Mouse (Mus musculus): Measurements from ENCODE around the gene Sh3pxd2a. TPM values are rescaled to one million over a fixed set of nuclear protein-coding genes. Genes with fewer than 3 reads are reported as not detected.

Sh3pxd2a gene
- polyA plus RNA-seq (2015; fragmentation: Nextera tagmentation; extraction: Ambion mirVana), result 5.5 and 6.4 TPM in 2 replicates

GRCm38 (mm10) chr19:47464304-47465241 lies at the start of gene Sh3pxd2a:
TSS of gene Sh3pxd2a (minus strand) at chr19:47464401.
- H3K9me3 ChIP-seq (replicated peaks), result no peaks in the 10 kb centered on the region
- H3K9ac ChIP-seq, result peak within 1 kb of the TSS; percentile 80
- no peaks in the 10 kb centered on the region for H3K27me3 ChIP-seq
- H3K36me3 ChIP-seq, result no peaks in the 10 kb centered on the region; the same call in 1 of the 2 replicates
- H3K27ac ChIP-seq, result peak within 1 kb of the TSS; percentile 94
- under 1% methylated on average over 52 of the region's 70 CpGs for WGBS
- H3K4me2 ChIP-seq, result peak within 1 kb of the TSS; percentile 87
- peak within 1 kb of the TSS; percentile 81 for H3K4me3 ChIP-seq (replicated peaks)
- H3K4me1 ChIP-seq, result peaks cover 53% of the 10 kb centered on the region
- peak; percentile 93 for ATAC-seq (replicated peaks; ENCODE audit: low FRiP score)

DNA sequence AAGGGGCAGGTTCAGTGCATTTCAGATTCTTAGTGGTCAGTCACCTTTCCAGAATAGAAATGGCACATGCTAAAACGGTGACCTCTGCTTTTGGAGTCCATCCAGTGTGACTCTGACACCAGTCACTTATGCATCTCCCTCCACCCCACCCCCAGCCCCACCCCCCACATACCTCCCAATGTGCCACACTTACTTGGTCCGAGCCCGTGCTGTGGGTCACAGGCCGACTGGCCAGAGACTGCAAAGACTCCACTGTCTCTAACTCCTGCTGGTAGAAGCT lies 49.4 kb upstream of the Sh3pxd2a start:
- WGBS, result 63% methylated on average over 4 of the region's 4 CpGs
- Histone ChIP-seq H3K4me1 (peaks cover 61% of the 10 kb centered on the region), H3K4me2 (no peak overlapping the region), H3K9ac (no peak overlapping the region), H3K9me3 (replicated peaks) (no peaks in the 10 kb centered on the region), H3K36me3 (peaks cover 39% of the 10 kb centered on the region), H3K27ac (no peak overlapping the region), H3K4me3 (replicated peaks) (no peak overlapping the region), H3K27me3 (no peaks in the 10 kb centered on the region)
- ATAC-seq (replicated peaks; ENCODE audit: low FRiP score), result no peak

DNA sequence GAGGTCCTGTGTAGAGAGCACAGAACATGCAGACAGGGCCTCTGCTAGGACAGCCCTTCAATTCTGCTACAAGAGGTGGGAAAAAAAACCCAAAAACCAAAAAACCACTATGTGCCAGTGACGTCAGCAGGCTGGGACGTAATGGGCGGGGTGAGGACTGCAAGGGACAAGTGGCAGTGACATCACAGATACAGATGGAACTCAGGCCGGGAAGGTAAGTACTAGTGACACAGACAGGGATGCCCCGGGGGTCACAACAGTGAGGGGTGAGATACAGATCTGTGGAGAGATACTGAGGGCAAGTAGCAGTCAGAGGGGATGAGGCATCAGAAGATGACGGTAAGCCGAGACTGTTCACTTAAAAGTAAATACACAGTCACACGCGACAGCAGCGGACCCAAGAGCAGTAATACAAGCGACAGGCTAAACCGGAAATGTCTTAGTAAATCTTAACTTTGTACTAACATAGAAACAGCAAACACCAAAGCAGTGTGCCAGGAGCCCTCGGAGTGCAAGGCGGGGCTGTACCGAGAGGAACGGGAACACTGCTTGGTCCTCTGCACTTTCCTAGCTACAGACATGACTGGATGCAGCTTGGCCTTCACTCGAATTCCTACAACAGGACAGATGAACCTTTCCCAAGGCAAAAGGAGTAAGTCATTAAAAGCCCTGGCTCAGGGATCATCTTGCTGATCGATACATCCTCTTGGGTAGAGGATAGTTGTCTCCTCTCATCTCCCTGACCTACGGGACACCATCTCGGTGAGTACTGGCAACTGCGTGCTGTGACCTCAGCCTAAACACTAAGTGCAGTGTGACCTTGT lies 48.8 kb upstream of the Sh3pxd2a start:
- Histone ChIP-seq H3K27ac (peak overlapping the region; percentile 93; the same call in 1 of the 2 replicates), H3K36me3 (peaks cover 39% of the 10 kb centered on the region), H3K9ac (no peak overlapping the region), H3K4me1 (peaks cover 66% of the 10 kb centered on the region), H3K9me3 (replicated peaks) (no peaks in the 10 kb centered on the region), H3K4me2 (no peak overlapping the region), H3K4me3 (replicated peaks) (no peak overlapping the region), H3K27me3 (no peaks in the 10 kb centered on the region)
- no peak for ATAC-seq (replicated peaks; ENCODE audit: low FRiP score)
- 55% methylated on average over 21 of the region's 21 CpGs for WGBS

GRCm38 (mm10) chr19:47511958-47512357 lies 47.8 kb upstream of the Sh3pxd2a start:
- 31% methylated on average over 6 of the region's 6 CpGs for WGBS
- ATAC-seq (replicated peaks; ENCODE audit: low FRiP score), result no peak
- Histone ChIP-seq H3K9me3 (replicated peaks) (no peaks in the 10 kb centered on the region), H3K4me3 (replicated peaks) (no peak overlapping the region), H3K4me2 (peak overlapping the region; percentile 9; the same call in 1 of the 2 replicates), H3K27ac (peak overlapping the region; percentile 93), H3K27me3 (no peaks in the 10 kb centered on the region), H3K36me3 (peaks cover 36% of the 10 kb centered on the region), H3K9ac (no peak overlapping the region), H3K4me1 (peaks cover 74% of the 10 kb centered on the region)

DNA sequence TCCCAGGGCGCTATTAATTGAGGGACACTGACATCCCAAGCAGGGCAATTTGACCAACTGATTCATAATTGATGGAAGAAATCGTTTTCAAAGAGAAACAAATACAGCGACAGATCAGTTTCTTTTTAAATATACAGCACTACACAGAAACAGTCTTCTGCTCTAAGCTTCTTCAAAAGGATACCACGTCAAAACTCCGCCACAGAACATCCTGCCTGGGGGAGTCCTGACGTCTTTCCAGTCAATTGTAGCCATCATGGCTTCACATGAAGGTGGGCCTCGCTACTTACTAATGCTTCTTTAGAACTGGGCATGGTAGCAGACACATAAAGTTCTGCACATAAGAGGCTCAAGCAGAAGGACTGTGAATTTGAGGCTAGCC lies 47.1 kb upstream of the Sh3pxd2a start:
- Histone ChIP-seq H3K9ac (no peak overlapping the region), H3K4me2 (peak overlapping the region; percentile 32; the same call in 1 of the 2 replicates), H3K27me3 (no peaks in the 10 kb centered on the region), H3K36me3 (peaks cover 31% of the 10 kb centered on the region), H3K27ac (peak overlapping the region; percentile 93), H3K4me1 (peaks cover 74% of the 10 kb centered on the region), H3K9me3 (replicated peaks) (no peaks in the 10 kb centered on the region), H3K4me3 (replicated peaks) (no peak overlapping the region)
- no peak for ATAC-seq (replicated peaks; ENCODE audit: low FRiP score)
- WGBS, result 50% methylated on average over 7 of the region's 7 CpGs

DNA sequence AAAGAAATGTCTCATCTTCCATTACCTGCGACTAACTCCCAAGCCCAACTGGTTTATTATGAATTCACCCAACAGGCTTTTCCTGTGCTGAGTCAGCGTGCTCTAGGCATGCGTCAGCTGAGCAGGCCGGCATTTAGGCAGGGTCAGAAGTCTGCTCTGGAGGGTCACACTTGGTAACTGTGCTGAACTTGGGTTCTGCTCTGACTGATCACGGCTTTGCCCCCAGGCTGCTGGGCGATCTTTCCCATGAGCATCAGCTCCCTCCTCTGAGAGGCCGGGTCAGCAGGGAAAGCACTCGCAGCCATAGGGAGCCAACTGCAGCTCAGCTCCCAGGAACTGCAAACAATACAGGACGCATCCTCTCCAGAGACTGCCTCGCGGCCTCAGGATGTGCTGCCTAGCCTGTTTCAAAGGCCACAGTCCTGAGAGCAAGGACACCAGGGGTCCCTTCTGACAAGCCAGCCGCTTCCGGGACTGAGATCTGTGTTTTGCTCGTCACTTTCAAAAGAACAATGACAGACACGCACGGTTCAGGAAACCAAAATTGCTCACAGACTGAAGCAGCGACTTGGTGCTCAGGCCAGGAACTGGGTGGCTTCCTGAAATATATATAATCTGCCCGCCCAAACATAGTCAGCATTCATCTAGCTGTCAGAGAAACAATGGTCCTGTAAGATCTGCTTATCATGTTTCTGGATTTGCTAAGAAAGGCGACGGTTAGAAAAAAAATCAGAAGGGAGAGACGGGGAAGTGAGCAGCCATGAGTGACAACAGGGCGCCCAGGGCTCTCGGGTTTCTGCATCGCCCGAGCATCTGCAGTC lies 46.5 kb upstream of the Sh3pxd2a start:
- peak overlapping the region; percentile 93 for H3K27ac ChIP-seq
- ATAC-seq (replicated peaks; ENCODE audit: low FRiP score), result peak; percentile 31; the same call in 1 of the 2 replicates
- H3K36me3 ChIP-seq, result peaks cover 25% of the 10 kb centered on the region
- H3K9me3 ChIP-seq (replicated peaks), result no peaks in the 10 kb centered on the region
- peaks cover 74% of the 10 kb centered on the region for H3K4me1 ChIP-seq
- H3K27me3 ChIP-seq, result no peaks in the 10 kb centered on the region
- H3K4me3 ChIP-seq (replicated peaks), result peak overlapping the region; percentile 7; the same call in 1 of the 2 replicates
- peak overlapping the region; percentile 32 for H3K4me2 ChIP-seq
- WGBS, result 28% methylated on average over 25 of the region's 25 CpGs
- no peak overlapping the region for H3K9ac ChIP-seq

DNA sequence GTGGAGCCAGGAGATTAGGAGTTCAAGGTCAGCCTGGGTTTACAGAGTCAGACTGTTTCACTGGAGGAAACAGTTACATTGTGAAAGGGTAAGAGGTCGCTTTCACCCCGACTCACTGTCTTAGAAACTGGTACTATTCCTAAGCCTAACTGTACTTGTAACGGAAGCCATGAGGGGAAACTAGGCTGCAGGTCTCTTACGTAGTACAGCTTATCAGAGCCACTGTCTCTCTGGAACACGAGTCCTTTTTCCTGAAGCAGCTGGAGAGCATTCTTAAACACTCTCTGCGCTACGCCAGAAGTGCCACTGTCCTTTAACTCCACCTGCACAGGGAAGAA lies 45.9 kb upstream of the Sh3pxd2a start:
- WGBS, result 75% methylated on average over 7 of the region's 7 CpGs
- Histone ChIP-seq H3K27ac (peak overlapping the region; percentile 93), H3K4me2 (peak overlapping the region; percentile 32), H3K27me3 (no peaks in the 10 kb centered on the region), H3K4me1 (peaks cover 73% of the 10 kb centered on the region), H3K9ac (no peak overlapping the region), H3K9me3 (replicated peaks) (no peaks in the 10 kb centered on the region), H3K4me3 (replicated peaks) (no peak overlapping the region), H3K36me3 (peaks cover 25% of the 10 kb centered on the region)
- ATAC-seq (replicated peaks; ENCODE audit: low FRiP score), result no peak

- peaks cover 14% of the 10 kb centered on the region for H3K36me3 ChIP-seq
- H3K27me3 ChIP-seq, result no peaks in the 10 kb centered on the region
- no peak overlapping the region for H3K4me3 ChIP-seq (replicated peaks)
- H3K4me1 ChIP-seq, result peaks cover 65% of the 10 kb centered on the region
- H3K9me3 ChIP-seq (replicated peaks), result no peaks in the 10 kb centered on the region
- H3K27ac ChIP-seq, result peak overlapping the region; percentile 93
- H3K4me2 ChIP-seq, result no peak overlapping the region
- no peak overlapping the region for H3K9ac ChIP-seq
- ATAC-seq (replicated peaks; ENCODE audit: low FRiP score), result no peak; the same call in 1 of the 2 replicates
- WGBS, result 48% methylated on average over 5 of the region's 5 CpGs
Measured at GRCm38 (mm10) chr19:47508771-47509281, 44.6 kb upstream of the Sh3pxd2a start.

GRCm38 (mm10) chr19:47508191-47508590 lies 44.0 kb upstream of the Sh3pxd2a start:
- peak overlapping the region; percentile 93 for H3K27ac ChIP-seq
- no peak for ATAC-seq (replicated peaks; ENCODE audit: low FRiP score)
- WGBS, result 45% methylated on average over 3 of the region's 3 CpGs
- no peak overlapping the region for H3K4me3 ChIP-seq (replicated peaks)
- H3K9ac ChIP-seq, result no peak overlapping the region
- H3K36me3 ChIP-seq, result peaks cover 14% of the 10 kb centered on the region
- H3K9me3 ChIP-seq (replicated peaks), result no peaks in the 10 kb centered on the region
- H3K27me3 ChIP-seq, result no peaks in the 10 kb centered on the region
- peaks cover 59% of the 10 kb centered on the region for H3K4me1 ChIP-seq
- H3K4me2 ChIP-seq, result no peak overlapping the region

- ATAC-seq (replicated peaks; ENCODE audit: low FRiP score), result no peak
- H3K27ac ChIP-seq, result peak overlapping the region; percentile 93
- H3K27me3 ChIP-seq, result no peaks in the 10 kb centered on the region
- peaks cover 51% of the 10 kb centered on the region for H3K4me1 ChIP-seq
- 56% methylated on average over 27 of the region's 27 CpGs for WGBS
- H3K9ac ChIP-seq, result no peak overlapping the region
- H3K4me3 ChIP-seq (replicated peaks), result no peak overlapping the region
- peaks cover 19% of the 10 kb centered on the region for H3K36me3 ChIP-seq
- no peaks in the 10 kb centered on the region for H3K9me3 ChIP-seq (replicated peaks)
- no peak overlapping the region for H3K4me2 ChIP-seq
Measured at GRCm38 (mm10) chr19:47507128-47508121, 43.2 kb upstream of the Sh3pxd2a start.

Data from kidney, embryonic 15.5 days (tissue).